Mouse (Mus musculus) liver, adult (tissue): ENCODE measurements around the gene Nfia.

Experiments
- GATA4 ChIP-seq: IDR thresholded peaks from 2 replicates; pipeline ENCODE4 v1.6.1; 2014; ENCODE audit warnings: mild to moderate bottlenecking, low read length; ENCODE audit not compliant: insufficient replicate concordance

Gene Nfia

GRCm38 (mm10) chr4:97844899-97845298, 72.4 kb downstream of the Nfia start:
- TF ChIP-seq GATA4: no peak

- TF ChIP-seq GATA4: no peak
Measured at GRCm38 (mm10) chr4:97847653-97848052, 75.1 kb downstream of the Nfia start.

- TF ChIP-seq GATA4: no peak
Measured at GRCm38 (mm10) chr4:97850991-97851390, 78.5 kb downstream of the Nfia start.

- no peak for TF ChIP-seq GATA4
Measured at GRCm38 (mm10) chr4:97851698-97852097, 79.2 kb downstream of the Nfia start.

- no peak for TF ChIP-seq GATA4
Measured at GRCm38 (mm10) chr4:97852626-97853025, 80.1 kb downstream of the Nfia start.

GRCm38 (mm10) chr4:97854779-97855178, 82.2 kb downstream of the Nfia start:
- peak; percentile 68; the same call in 1 of the 2 replicates for TF ChIP-seq GATA4

- TF ChIP-seq GATA4: no peak
Measured at GRCm38 (mm10) chr4:97855712-97856420, 83.3 kb downstream of the Nfia start.

- TF ChIP-seq GATA4: no peak
Measured at GRCm38 (mm10) chr4:97857549-97857948, 85.0 kb downstream of the Nfia start.

- no peak for TF ChIP-seq GATA4
Measured at GRCm38 (mm10) chr4:97859431-97859830, 86.9 kb downstream of the Nfia start.

- no peak for TF ChIP-seq GATA4
Measured at GRCm38 (mm10) chr4:97860376-97860775, 87.8 kb downstream of the Nfia start.

GRCm38 (mm10) chr4:97860791-97861344, 88.3 kb downstream of the Nfia start:
- TF ChIP-seq GATA4: no peak

GRCm38 (mm10) chr4:97862379-97862778, 89.8 kb downstream of the Nfia start:
- TF ChIP-seq GATA4: no peak

GRCm38 (mm10) chr4:97864276-97864675, 91.7 kb downstream of the Nfia start:
- no peak for TF ChIP-seq GATA4

- TF ChIP-seq GATA4: no peak
Measured at GRCm38 (mm10) chr4:97865410-97865953, 92.9 kb downstream of the Nfia start.

GRCm38 (mm10) chr4:97866463-97866862, 93.9 kb downstream of the Nfia start:
- no peak for TF ChIP-seq GATA4

GRCm38 (mm10) chr4:97868307-97868937, 95.9 kb downstream of the Nfia start:
- TF ChIP-seq GATA4: peak; percentile 6; the same call in 1 of the 2 replicates
